ENCODE assay signal across 12 mouse cellular contexts in the genomic region with DNA sequence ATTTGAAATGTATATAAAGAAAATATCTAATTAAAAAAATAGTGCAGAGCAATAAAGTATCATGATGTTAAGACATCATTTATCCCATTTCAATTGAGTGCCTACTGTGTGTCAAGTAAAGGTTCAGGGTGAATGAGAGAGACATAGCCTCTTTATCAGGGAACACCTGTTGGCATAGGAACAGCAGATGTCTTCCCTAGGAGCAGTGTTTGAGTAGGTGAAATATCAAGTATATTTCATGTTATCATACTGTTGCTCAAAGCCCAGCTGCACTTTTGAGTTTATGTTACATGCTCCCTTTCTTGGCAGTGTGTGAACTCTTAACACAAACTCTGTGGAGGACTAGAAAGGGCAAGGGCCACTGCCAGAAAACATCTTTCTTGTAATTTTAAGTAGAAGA.
"Had no signal": no experiment of that assay in that cellular context is flagged by ENCODE, and none has a peak within 500 bp of the region (broad histone marks: within the 10 kb centered on the region; RNA-seq: fewer than 3 reads in every experiment).

No protein-coding gene starts in this region.

- H3K27ac ChIP-seq: kidney, embryonic 15.5 days; limb, embryonic 13.5 days; midbrain, embryonic 15.5 days; neural tube, embryonic 12.5 days; stomach, postnatal 0 days had no signal

- H3K4me2 ChIP-seq: kidney, embryonic 15.5 days; limb, embryonic 13.5 days; midbrain, embryonic 15.5 days; neural tube, embryonic 12.5 days had no signal

- H3K27me3 ChIP-seq: kidney, embryonic 15.5 days; limb, embryonic 13.5 days; midbrain, embryonic 15.5 days; neural tube, embryonic 12.5 days had no signal

- H3K36me3 ChIP-seq: kidney, embryonic 15.5 days; limb, embryonic 13.5 days; midbrain, embryonic 15.5 days; neural tube, embryonic 12.5 days had no signal

- H3K9ac ChIP-seq: kidney, embryonic 15.5 days; limb, embryonic 13.5 days; midbrain, embryonic 15.5 days; neural tube, embryonic 12.5 days had no signal

- ATAC-seq: intestine, embryonic 16.5 days; midbrain, embryonic 15.5 days had no signal

- H3K9me3 ChIP-seq: kidney, embryonic 15.5 days; limb, embryonic 13.5 days; midbrain, embryonic 15.5 days; neural tube, embryonic 12.5 days had no signal

- H3K4me3 ChIP-seq: kidney, embryonic 15.5 days; limb, embryonic 13.5 days; midbrain, embryonic 15.5 days; neural tube, embryonic 12.5 days had no signal

- DNase-seq: kidney, adult 2 months; kidney, postnatal 14 days; left cerebral cortex, postnatal 4 days; lung, adult 18-20 months; lung, postnatal 14 days; thymus, postnatal 4 days had no signal
